Mouse (Mus musculus): ENCODE results near the gene Trim65. TPM values are rescaled to one million over a fixed set of nuclear protein-coding genes. Genes with fewer than 3 reads are reported as not detected.
A peak's percentile ranks its signal among the peaks of the same experiment; 100 is the strongest.

Trim65 gene
- polyA plus RNA-seq (2015; fragmentation: Nextera tagmentation; extraction: Ambion mirVana), result 2.7 and 3.7 TPM in 2 replicates

GRCm38 (mm10) chr11:116130488-116131205 lies at the start of gene Trim65:
TSS of gene Trim65 (minus strand) at chr11:116131128.
- Histone ChIP-seq H3K4me1 (replicated peaks) (peaks cover 41% of the 10 kb centered on the region), H3K27ac (replicated peaks) (peak within 1 kb of the TSS; percentile 91), H3K4me2 (peak within 1 kb of the TSS; percentile 61), H3K4me3 (peak within 1 kb of the TSS; percentile 50), H3K36me3 (peaks cover 48% of the 10 kb centered on the region), H3K9me3 (no peaks in the 10 kb centered on the region), H3K9ac (peak within 1 kb of the TSS; percentile 81), H3K27me3 (no peaks in the 10 kb centered on the region)
- WGBS, result 1% methylated on average over 68 of the region's 69 CpGs
- peak; percentile 89 for ATAC-seq (ENCODE audit: low read depth)

- no peaks in the 10 kb centered on the region for H3K27me3 ChIP-seq
- H3K4me2 ChIP-seq, result no peak overlapping the region
- H3K4me3 ChIP-seq, result no peak overlapping the region
- no peak for ATAC-seq (ENCODE audit: low read depth)
- H3K36me3 ChIP-seq, result peaks cover 92% of the 10 kb centered on the region
- H3K9ac ChIP-seq, result no peak overlapping the region
- WGBS, result 92% methylated on average over 20 of the region's 20 CpGs
- no peaks in the 10 kb centered on the region for H3K4me1 ChIP-seq (replicated peaks)
- H3K9me3 ChIP-seq, result no peaks in the 10 kb centered on the region
- H3K27ac ChIP-seq (replicated peaks), result no peak overlapping the region
Observed at GRCm38 (mm10) chr11:116178411-116179121, 47.6 kb upstream of the Trim65 start.

GRCm38 (mm10) chr11:116176010-116176409 lies 45.1 kb upstream of the Trim65 start:
- Histone ChIP-seq H3K4me2 (no peak overlapping the region), H3K36me3 (peaks cover 95% of the 10 kb centered on the region), H3K4me1 (replicated peaks) (no peaks in the 10 kb centered on the region), H3K4me3 (no peak overlapping the region), H3K27me3 (no peaks in the 10 kb centered on the region), H3K9ac (no peak overlapping the region), H3K9me3 (no peaks in the 10 kb centered on the region), H3K27ac (replicated peaks) (no peak overlapping the region)
- no peak for ATAC-seq (ENCODE audit: low read depth)
- WGBS, result 88% methylated on average over 7 of the region's 7 CpGs

- no peak overlapping the region for H3K4me2 ChIP-seq
- H3K9me3 ChIP-seq, result no peaks in the 10 kb centered on the region
- no peak for ATAC-seq (ENCODE audit: low read depth)
- whole genome bisulfite sequencing, result 91% methylated on average over 22 of the region's 22 CpGs
- H3K27ac ChIP-seq (replicated peaks), result no peak overlapping the region
- no peaks in the 10 kb centered on the region for H3K27me3 ChIP-seq
- no peaks in the 10 kb centered on the region for H3K4me1 ChIP-seq (replicated peaks)
- no peak overlapping the region for H3K4me3 ChIP-seq
- no peak overlapping the region for H3K9ac ChIP-seq
- peaks cover 87% of the 10 kb centered on the region for H3K36me3 ChIP-seq
Observed at GRCm38 (mm10) chr11:116174775-116175448, 44.0 kb upstream of the Trim65 start.

GRCm38 (mm10) chr11:116171959-116172358 lies 41.0 kb upstream of the Trim65 start:
- Histone ChIP-seq H3K27ac (replicated peaks) (no peak overlapping the region), H3K9ac (no peak overlapping the region), H3K9me3 (no peaks in the 10 kb centered on the region), H3K36me3 (peaks cover 60% of the 10 kb centered on the region), H3K4me1 (replicated peaks) (peaks cover 10% of the 10 kb centered on the region), H3K27me3 (no peaks in the 10 kb centered on the region), H3K4me3 (no peak overlapping the region), H3K4me2 (no peak overlapping the region)
- WGBS, result 86% methylated on average over 2 of the region's 2 CpGs
- no peak for ATAC-seq (ENCODE audit: low read depth)

- 90% methylated on average over 5 of the region's 5 CpGs for WGBS
Observed at GRCm38 (mm10) chr11:116170003-116170800, 39.3 kb upstream of the Trim65 start.

GRCm38 (mm10) chr11:116169214-116169613 lies 38.3 kb upstream of the Trim65 start:
- Histone ChIP-seq H3K9me3 (no peaks in the 10 kb centered on the region), H3K4me1 (replicated peaks) (peaks cover 25% of the 10 kb centered on the region), H3K36me3 (peaks cover 48% of the 10 kb centered on the region), H3K9ac (no peak overlapping the region), H3K4me2 (no peak overlapping the region), H3K27me3 (no peaks in the 10 kb centered on the region), H3K4me3 (no peak overlapping the region), H3K27ac (replicated peaks) (no peak overlapping the region)
- WGBS, result 90% methylated on average over 3 of the region's 3 CpGs
- ATAC-seq (ENCODE audit: low read depth), result no peak

More at GRCm38 (mm10) chr11:116170003-116170800, 39.3 kb upstream of the Trim65 start:
- H3K27me3 ChIP-seq, result no peaks in the 10 kb centered on the region
- H3K9ac ChIP-seq, result no peak overlapping the region
- no peaks in the 10 kb centered on the region for H3K9me3 ChIP-seq
- no peak overlapping the region for H3K27ac ChIP-seq (replicated peaks)
- peaks cover 50% of the 10 kb centered on the region for H3K36me3 ChIP-seq
- H3K4me2 ChIP-seq, result no peak overlapping the region
- ATAC-seq (ENCODE audit: low read depth), result no peak
- H3K4me3 ChIP-seq, result no peak overlapping the region
- H3K4me1 ChIP-seq (replicated peaks), result peaks cover 25% of the 10 kb centered on the region

- peak within 1 kb of the TSS; percentile 89 for H3K4me2 ChIP-seq
- H3K27ac ChIP-seq (replicated peaks), result peak within 1 kb of the TSS; percentile 93
- H3K9ac ChIP-seq, result peak within 1 kb of the TSS; percentile 87
- no peaks in the 10 kb centered on the region for H3K27me3 ChIP-seq
- peaks cover 44% of the 10 kb centered on the region for H3K36me3 ChIP-seq
- peak within 1 kb of the TSS; percentile 72 for H3K4me3 ChIP-seq
- H3K4me1 ChIP-seq (replicated peaks), result peaks cover 36% of the 10 kb centered on the region
- no peaks in the 10 kb centered on the region for H3K9me3 ChIP-seq
- under 1% methylated on average over 40 of the region's 40 CpGs for WGBS
- peak; percentile 97 for ATAC-seq (ENCODE audit: low read depth)
Observed at GRCm38 (mm10) chr11:116167884-116168439, 37.0 kb upstream of the Trim65 start, which contains the start of gene Fbf1. TSS of gene Fbf1 (minus strand) at chr11:116168166.

GRCm38 (mm10) chr11:116167232-116167631 lies 36.3 kb upstream of the Trim65 start:
- H3K4me1 ChIP-seq (replicated peaks), result peaks cover 44% of the 10 kb centered on the region
- no peak; the same call in 1 of the 2 replicates for ATAC-seq (ENCODE audit: low read depth)
- H3K4me3 ChIP-seq, result peak overlapping the region; percentile 72
- H3K4me2 ChIP-seq, result peak overlapping the region; percentile 89
- H3K36me3 ChIP-seq, result peaks cover 37% of the 10 kb centered on the region
- WGBS, result 10% methylated on average over 6 of the region's 6 CpGs
- H3K27ac ChIP-seq (replicated peaks), result peak overlapping the region; percentile 93
- peak overlapping the region; percentile 87 for H3K9ac ChIP-seq
- H3K9me3 ChIP-seq, result no peaks in the 10 kb centered on the region
- H3K27me3 ChIP-seq, result no peaks in the 10 kb centered on the region

- Histone ChIP-seq H3K4me2 (peak overlapping the region; percentile 20; the same call in 1 of the 2 replicates), H3K4me3 (no peak overlapping the region), H3K27ac (replicated peaks) (peak overlapping the region; percentile 52; the same call in 1 of the 2 replicates), H3K27me3 (no peaks in the 10 kb centered on the region), H3K4me1 (replicated peaks) (peaks cover 47% of the 10 kb centered on the region), H3K36me3 (peaks cover 58% of the 10 kb centered on the region), H3K9me3 (no peaks in the 10 kb centered on the region), H3K9ac (0 out of 2 replicates have a peak overlapping the region, but pooled peaks have one; percentile 55)
- no peak for ATAC-seq (ENCODE audit: low read depth)
- 17% methylated on average over 9 of the region's 9 CpGs for WGBS
Observed at GRCm38 (mm10) chr11:116163002-116163401, 32.1 kb upstream of the Trim65 start.

- Histone ChIP-seq H3K4me2 (no peak overlapping the region), H3K9ac (0 out of 2 replicates have a peak overlapping the region, but pooled peaks have one; percentile 6), H3K4me3 (no peak overlapping the region), H3K27ac (replicated peaks) (peak overlapping the region; percentile 52; the same call in 1 of the 2 replicates), H3K36me3 (peaks cover 67% of the 10 kb centered on the region), H3K9me3 (no peaks in the 10 kb centered on the region), H3K4me1 (replicated peaks) (peaks cover 44% of the 10 kb centered on the region), H3K27me3 (no peaks in the 10 kb centered on the region)
- 0 out of 2 replicates have a peak, but pooled peaks have one; percentile 17 for ATAC-seq (ENCODE audit: low read depth)
- 56% methylated on average over 10 of the region's 10 CpGs for WGBS
Observed at GRCm38 (mm10) chr11:116162146-116162545, 31.2 kb upstream of the Trim65 start.
